Mouse (Mus musculus): ENCODE data around the gene 4930507D05Rik.

- TF ChIP-seq CTCF (IDR thresholded peaks at IDR 0.05; ENCODE audit: insufficient read depth, low read length) (no peak), POLR2A (IDR thresholded peaks at IDR 0.05; ENCODE audit: borderline replicate concordance, extremely low read depth, low read depth, low read length) (no peak)
These were observed 28.9 kb upstream of the 4930507D05Rik start for GRCm38 (mm10) chr10:62420399-62420798.
